Mouse (Mus musculus): ENCODE measurements at regions not wholly inside any gene's neighbourhood (a gene's known extent, or its start where the extent isn't known, plus 50 kb on each side); places are given as distances from the start of the nearest gene placed in this dataset.
A peak's percentile ranks its signal among the peaks of the same experiment; 100 is the strongest.
"Not testable (repeated sequence)": the region's sequence is repeated elsewhere in the genome, so short reads cannot be mapped to it uniquely, and the experiment has no call there.

DNA sequence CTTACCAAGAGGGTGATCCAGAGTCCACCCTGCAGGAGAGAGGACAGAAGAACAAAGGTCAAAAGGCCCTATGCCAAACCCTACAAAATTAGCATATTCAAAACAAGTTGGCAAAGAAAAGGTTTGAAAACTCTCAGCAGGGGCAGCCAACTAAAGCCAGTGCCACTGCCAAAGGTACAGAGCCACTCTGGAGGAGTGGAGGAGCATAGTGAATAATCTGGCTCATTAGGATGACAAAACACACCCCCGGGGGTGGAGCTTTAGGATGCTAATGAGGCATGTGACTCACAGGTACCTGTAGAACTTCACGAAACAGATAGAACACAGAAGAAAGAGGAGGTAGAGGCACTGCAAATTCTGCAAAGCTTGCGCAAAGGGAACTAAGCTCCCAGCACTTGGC lies 110.7 kb upstream of the Lnx1 start:
- no peaks in the 10 kb centered on the region for H3K36me3 ChIP-seq (replicated peaks)
- no peak for ATAC-seq (replicated peaks)
- no peak overlapping the region for H3K4me3 ChIP-seq
- H3K9me3 ChIP-seq: no peaks in the 10 kb centered on the region
- WGBS: 21% methylated on average over 3 of the region's 3 CpGs
- H3K9ac ChIP-seq: no peak overlapping the region
- H3K27ac ChIP-seq: no peak overlapping the region
- H3K27me3 ChIP-seq (replicated peaks): no peaks in the 10 kb centered on the region
- no peaks in the 10 kb centered on the region for H3K4me1 ChIP-seq
- H3K4me2 ChIP-seq: no peak overlapping the region

DNA sequence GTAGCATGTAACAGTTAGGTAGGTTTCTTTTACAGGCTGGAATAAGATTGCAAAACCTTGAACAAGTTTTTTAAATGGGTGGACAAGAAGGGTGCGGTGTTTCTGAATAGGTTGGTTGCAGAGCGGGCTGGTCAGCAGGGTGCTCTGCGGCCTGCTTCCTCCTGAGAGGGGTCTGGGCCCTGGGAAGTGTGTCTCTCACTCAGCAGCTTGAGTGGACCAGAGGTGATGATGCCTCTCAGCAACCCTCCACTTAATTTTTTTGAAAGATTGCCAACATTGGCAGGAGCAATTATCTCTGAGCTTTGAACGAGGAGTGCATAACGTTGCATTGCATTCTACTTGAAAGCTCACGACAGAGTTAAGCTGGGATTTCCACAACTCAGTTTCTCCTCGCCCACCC lies 108.3 kb upstream of the Lnx1 start:
- Histone ChIP-seq H3K36me3 (replicated peaks) (no peaks in the 10 kb centered on the region), H3K4me1 (no peaks in the 10 kb centered on the region), H3K4me3 (no peak overlapping the region), H3K27ac (no peak overlapping the region), H3K9ac (no peak overlapping the region), H3K27me3 (replicated peaks) (no peaks in the 10 kb centered on the region), H3K4me2 (no peak overlapping the region), H3K9me3 (no peaks in the 10 kb centered on the region)
- ATAC-seq (replicated peaks): no peak
- 75% methylated on average over 7 of the region's 7 CpGs for WGBS

GRCm38 (mm10) chr5:74807581-74808221 lies 105.0 kb upstream of the Lnx1 start:
- H3K27ac ChIP-seq: no peak overlapping the region
- no peak overlapping the region for H3K9ac ChIP-seq
- H3K4me2 ChIP-seq: no peak overlapping the region
- H3K9me3 ChIP-seq: no peaks in the 10 kb centered on the region
- no peak for ATAC-seq (replicated peaks)
- no peaks in the 10 kb centered on the region for H3K4me1 ChIP-seq
- H3K4me3 ChIP-seq: no peak overlapping the region
- WGBS: 76% methylated on average over 5 of the region's 5 CpGs
- no peaks in the 10 kb centered on the region for H3K36me3 ChIP-seq (replicated peaks)
- H3K27me3 ChIP-seq (replicated peaks): no peaks in the 10 kb centered on the region

DNA sequence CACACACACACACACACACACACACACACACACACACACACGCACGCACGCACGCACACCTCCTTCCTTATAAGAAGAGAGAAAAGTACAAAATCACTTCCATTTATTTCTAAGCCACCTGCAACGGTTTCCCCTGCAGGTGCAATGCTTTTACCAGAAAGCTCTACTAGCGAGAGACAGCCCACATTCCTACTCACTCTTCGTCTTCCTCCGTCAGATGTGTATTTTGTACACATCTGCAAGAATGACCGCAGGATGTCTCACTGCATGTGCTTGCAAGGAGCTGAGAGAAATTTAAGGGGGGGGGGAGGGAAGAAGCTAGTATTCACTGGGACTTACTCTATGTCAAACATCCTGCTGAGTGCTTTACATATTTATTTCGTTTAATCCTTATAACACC lies 99.2 kb upstream of the Lnx1 start:
- H3K9me3 ChIP-seq: no peaks in the 10 kb centered on the region
- H3K27me3 ChIP-seq (replicated peaks): 0 out of 2 replicates have a peak, but pooled peaks cover under 1% of the 10 kb centered on the region
- H3K9ac ChIP-seq: no peak overlapping the region
- no peaks in the 10 kb centered on the region for H3K4me1 ChIP-seq
- H3K27ac ChIP-seq: no peak overlapping the region
- no peak overlapping the region for H3K4me3 ChIP-seq
- no peak overlapping the region for H3K4me2 ChIP-seq
- no peak for ATAC-seq (replicated peaks)
- 50% methylated on average over 6 of the region's 10 CpGs for WGBS
- H3K36me3 ChIP-seq (replicated peaks): no peaks in the 10 kb centered on the region

GRCm38 (mm10) chr5:74800351-74800750 lies 97.6 kb upstream of the Lnx1 start:
- Histone ChIP-seq H3K4me3 (no peak overlapping the region), H3K9ac (no peak overlapping the region), H3K27me3 (replicated peaks) (0 out of 2 replicates have a peak, but pooled peaks cover 2% of the 10 kb centered on the region), H3K27ac (no peak overlapping the region), H3K4me2 (no peak overlapping the region), H3K4me1 (no peaks in the 10 kb centered on the region), H3K36me3 (replicated peaks) (no peaks in the 10 kb centered on the region), H3K9me3 (no peaks in the 10 kb centered on the region)
- ATAC-seq (replicated peaks): no peak
- 78% methylated on average over 9 of the region's 9 CpGs for WGBS

- 42% methylated on average over 8 of the region's 8 CpGs for WGBS
- no peak overlapping the region for H3K4me2 ChIP-seq
- H3K4me1 ChIP-seq: peaks cover 11% of the 10 kb centered on the region
- 0 out of 2 replicates have a peak, but pooled peaks cover 2% of the 10 kb centered on the region for H3K27me3 ChIP-seq (replicated peaks)
- no peaks in the 10 kb centered on the region for H3K9me3 ChIP-seq
- no peak overlapping the region for H3K9ac ChIP-seq
- H3K36me3 ChIP-seq (replicated peaks): no peaks in the 10 kb centered on the region
- H3K27ac ChIP-seq: no peak overlapping the region
- no peak overlapping the region for H3K4me3 ChIP-seq
- no peak for ATAC-seq (replicated peaks)
Measured at GRCm38 (mm10) chr5:74796421-74797067, 93.8 kb upstream of the Lnx1 start.

GRCm38 (mm10) chr5:74794726-74795125 lies 92.0 kb upstream of the Lnx1 start:
- Histone ChIP-seq H3K4me3 (no peak overlapping the region), H3K4me1 (peaks cover 11% of the 10 kb centered on the region), H3K4me2 (no peak overlapping the region), H3K27ac (no peak overlapping the region), H3K9me3 (no peaks in the 10 kb centered on the region), H3K36me3 (replicated peaks) (no peaks in the 10 kb centered on the region), H3K27me3 (replicated peaks) (0 out of 2 replicates have a peak, but pooled peaks cover 2% of the 10 kb centered on the region), H3K9ac (no peak overlapping the region)
- ATAC-seq (replicated peaks): no peak
- 93% methylated on average over 4 of the region's 4 CpGs for WGBS

- H3K4me3 ChIP-seq: no peak overlapping the region
- H3K9ac ChIP-seq: no peak overlapping the region
- no peak overlapping the region for H3K4me2 ChIP-seq
- peaks cover 11% of the 10 kb centered on the region for H3K4me1 ChIP-seq
- ATAC-seq (replicated peaks): no peak
- no peaks in the 10 kb centered on the region for H3K36me3 ChIP-seq (replicated peaks)
- H3K27me3 ChIP-seq (replicated peaks): 0 out of 2 replicates have a peak, but pooled peaks cover 2% of the 10 kb centered on the region
- 84% methylated on average over 4 of the region's 4 CpGs for whole genome bisulfite sequencing
- H3K9me3 ChIP-seq: no peaks in the 10 kb centered on the region
- H3K27ac ChIP-seq: no peak overlapping the region
Measured at GRCm38 (mm10) chr5:74793431-74793830, 90.7 kb upstream of the Lnx1 start.

DNA sequence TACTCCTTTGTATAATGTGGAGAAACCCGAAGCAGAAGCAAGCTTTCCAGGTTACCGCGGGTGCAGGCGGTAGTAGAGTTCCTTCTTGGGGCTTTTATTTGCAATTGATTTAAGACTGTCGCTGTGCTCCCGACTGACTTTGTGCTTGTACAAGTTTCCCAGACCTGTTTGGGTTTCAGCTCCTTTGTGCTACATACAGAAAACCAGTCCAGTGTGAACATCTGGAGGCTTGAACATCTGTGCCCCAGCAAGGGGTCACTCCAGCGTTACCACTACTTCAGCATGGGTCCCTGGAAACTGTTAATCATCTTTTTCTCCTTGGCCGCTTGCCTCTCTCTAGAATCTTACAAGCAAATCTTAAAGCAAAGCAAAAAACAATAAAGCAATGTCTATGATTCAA lies 90.2 kb upstream of the Lnx1 start:
- Histone ChIP-seq H3K9me3 (no peaks in the 10 kb centered on the region), H3K4me1 (peaks cover 11% of the 10 kb centered on the region), H3K4me2 (no peak overlapping the region), H3K27ac (no peak overlapping the region), H3K9ac (no peak overlapping the region), H3K4me3 (no peak overlapping the region), H3K36me3 (replicated peaks) (no peaks in the 10 kb centered on the region), H3K27me3 (replicated peaks) (0 out of 2 replicates have a peak, but pooled peaks cover 2% of the 10 kb centered on the region)
- ATAC-seq (replicated peaks): no peak
- 35% methylated on average over 8 of the region's 8 CpGs for WGBS

- WGBS: under 1% methylated on average over 7 of the region's 7 CpGs
- Histone ChIP-seq H3K9ac (no peak overlapping the region), H3K4me2 (peak overlapping the region; percentile 38), H3K27ac (no peak overlapping the region), H3K36me3 (replicated peaks) (no peaks in the 10 kb centered on the region), H3K4me3 (no peak overlapping the region), H3K4me1 (peaks cover 11% of the 10 kb centered on the region), H3K9me3 (no peaks in the 10 kb centered on the region), H3K27me3 (replicated peaks) (0 out of 2 replicates have a peak, but pooled peaks cover 2% of the 10 kb centered on the region)
- peak; percentile 74 for ATAC-seq (replicated peaks)
Measured at GRCm38 (mm10) chr5:74792301-74792700, 89.6 kb upstream of the Lnx1 start.

- not testable (repeated sequence) for H3K4me2 ChIP-seq; H3K36me3 ChIP-seq (replicated peaks); ATAC-seq (replicated peaks); H3K9me3 ChIP-seq; H3K4me3 ChIP-seq; H3K27ac ChIP-seq; H3K27me3 ChIP-seq (replicated peaks); H3K9ac ChIP-seq
- 89% methylated on average over 4 of the region's 4 CpGs for WGBS
- H3K4me1 ChIP-seq: peaks cover 11% of the 10 kb centered on the region
Measured at GRCm38 (mm10) chr5:74790501-74790900, 87.8 kb upstream of the Lnx1 start.

DNA sequence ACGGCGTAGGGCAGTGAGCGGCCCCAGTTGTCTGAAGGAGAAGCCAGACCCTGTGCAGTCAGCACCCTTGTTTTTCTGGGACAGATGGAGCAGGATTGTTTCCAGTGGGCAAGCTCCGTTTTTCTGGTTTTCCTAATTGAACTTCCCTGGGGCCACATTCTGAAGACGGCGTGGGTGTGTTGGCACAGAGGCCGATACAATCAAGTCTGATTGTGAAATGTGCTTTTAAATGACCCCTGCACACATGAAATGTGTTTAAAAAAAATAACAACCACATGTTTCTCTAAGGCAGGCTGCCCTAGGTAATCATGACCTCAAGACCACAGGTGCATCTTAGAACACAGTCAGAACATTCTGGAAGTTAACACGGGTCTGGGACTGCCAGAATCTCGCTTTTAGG lies 81.2 kb upstream of the Lnx1 start:
- no peaks in the 10 kb centered on the region for H3K4me1 ChIP-seq
- H3K27me3 ChIP-seq (replicated peaks): no peaks in the 10 kb centered on the region
- no peak for ATAC-seq (replicated peaks)
- H3K36me3 ChIP-seq (replicated peaks): no peaks in the 10 kb centered on the region
- H3K27ac ChIP-seq: no peak overlapping the region
- H3K4me3 ChIP-seq: no peak overlapping the region
- no peak overlapping the region for H3K4me2 ChIP-seq
- H3K9ac ChIP-seq: no peak overlapping the region
- no peaks in the 10 kb centered on the region for H3K9me3 ChIP-seq
- WGBS: 86% methylated on average over 9 of the region's 9 CpGs

- 91% methylated on average over 1 of the region's 1 CpGs for WGBS
- no peaks in the 10 kb centered on the region for H3K9me3 ChIP-seq
- H3K27ac ChIP-seq: no peak overlapping the region
- no peak for ATAC-seq (replicated peaks)
- H3K4me2 ChIP-seq: no peak overlapping the region
- no peaks in the 10 kb centered on the region for H3K36me3 ChIP-seq (replicated peaks)
- H3K4me3 ChIP-seq: no peak overlapping the region
- H3K27me3 ChIP-seq (replicated peaks): no peaks in the 10 kb centered on the region
- H3K9ac ChIP-seq: no peak overlapping the region
- no peaks in the 10 kb centered on the region for H3K4me1 ChIP-seq
Measured at GRCm38 (mm10) chr5:74778076-74778465, 75.4 kb upstream of the Lnx1 start.

Data from midbrain, embryonic 15.5 days (tissue).